Mouse (Mus musculus): ENCODE results near the gene Gm765.

- TF ChIP-seq CTCF (conservative IDR thresholded peaks at IDR 0.05; ENCODE audit: low read length) (no peak), POU5F1 (IDR thresholded peaks at IDR 0.05; ENCODE audit: borderline replicate concordance, low read length) (no peak)
Observed at GRCm38 (mm10) chr6:98240561-98241272, 101.8 kb downstream of the Gm765 start.
